20 mouse cellular contexts compared by ENCODE assay signal in genomic region chr2:129261151-129261794, GRCm38 (mm10). TPM values are rescaled to one million over a fixed set of nuclear protein-coding genes. Genes with fewer than 3 reads are reported as not detected.
"Had no signal": no experiment of that assay in that cellular context is flagged by ENCODE, and none has a peak within 500 bp of the region (broad histone marks: within the 10 kb centered on the region; RNA-seq: fewer than 3 reads in every experiment).

No protein-coding gene starts in this region.

- DNase-seq: kidney, adult 18-20 months; kidney, postnatal 10 days; kidney, postnatal 4 days; lung, adult 18-20 months; lung, postnatal 36 days; midbrain, embryonic 14.5 days; right cerebral cortex, adult 18-20 months; right cerebral cortex, postnatal 25 days; thymus, postnatal 36 days had no signal

- H3K4me3 ChIP-seq: intestine, embryonic 15.5 days; left cerebral cortex, adult 2 months; limb, embryonic 15.5 days; myocyte; neural tube, embryonic 15.5 days had no signal

- H3K9me3 ChIP-seq: intestine, embryonic 15.5 days; limb, embryonic 15.5 days; neural tube, embryonic 15.5 days had no signal

- H3K4me2 ChIP-seq: intestine, embryonic 15.5 days; limb, embryonic 15.5 days; neural tube, embryonic 15.5 days had no signal

- H3K9ac ChIP-seq: intestine, embryonic 15.5 days; limb, embryonic 15.5 days; liver, embryonic 14.5 days; neural tube, embryonic 15.5 days had no signal

- H3K36me3 ChIP-seq: intestine, embryonic 15.5 days; limb, embryonic 15.5 days; neural tube, embryonic 15.5 days had no signal

- ATAC-seq: intestine, embryonic 15.5 days had no signal

- H3K27ac ChIP-seq: intestine, embryonic 15.5 days; left cerebral cortex, adult 2 months; limb, embryonic 15.5 days; liver, embryonic 14.5 days; neural tube, embryonic 15.5 days had no signal

- H3K27me3 ChIP-seq: intestine, embryonic 15.5 days; limb, embryonic 15.5 days had no signal

RNA-seq across cellular contexts. Expression of gene Il1a, which starts 48.5 kb away (rescaled TPM):
- total RNA-seq: megakaryocyte-erythroid progenitor cell, adult 5-6 weeks had no signal
- polyA plus RNA-seq: kidney, embryonic 14.5 days; limb, embryonic 11.5 days; lung, embryonic 16.5 days; myocyte; neural tube, embryonic 11.5 days had no signal
